Mouse (Mus musculus) lung, embryonic 14.5 days (tissue): Measurements from ENCODE around the gene Ier2. TPM values are rescaled to one million over a fixed set of nuclear protein-coding genes. Genes with fewer than 3 reads are reported as not detected.

Source experiments
- ATAC-seq: fragments of 200-750 bp; cut with Nextera tagmentation; 2 replicates; pipeline ENCODE4 v1.8.0; 2017; ENCODE audit warnings: mild to moderate bottlenecking, moderate TSS enrichment, moderate library complexity; ENCODE audit not compliant: insufficient read depth
- DNase-seq: peaks from one replicate; pipeline ENCODE4 v3.0.0-alpha.2; 2015
- H3K27ac ChIP-seq: fragments of 300-500 bp; sonication (generic); 2 replicates; pipeline ENCODE4 v1.5.1; 2014; ENCODE audit warnings: low read depth, mild to moderate bottlenecking, moderate library complexity
- H3K27me3 ChIP-seq: fragments of 300-500 bp; sonication (generic); 2 replicates; pipeline ENCODE4 v1.6.1; 2014; ENCODE audit warnings: low read length, control low read depth; ENCODE audit not compliant: insufficient read depth
- H3K36me3 ChIP-seq: fragments of 300-500 bp; sonication (generic); 2 replicates; pipeline ENCODE4 v1.6.1; 2014; ENCODE audit warnings: control low read depth; ENCODE audit not compliant: insufficient read depth
- H3K4me1 ChIP-seq: fragments of 300-500 bp; sonication (generic); 2 replicates; pipeline ENCODE4 v1.6.1; 2014; ENCODE audit warnings: antibody characterized with exemption, control low read depth; ENCODE audit not compliant: insufficient read depth
- H3K4me2 ChIP-seq: fragments of 300-500 bp; sonication (generic); 2 replicates; pipeline ENCODE4 v1.6.1; 2014; ENCODE audit warnings: mild to moderate bottlenecking
- H3K4me3 ChIP-seq: fragments of 300-500 bp; sonication (generic); 2 replicates; pipeline ENCODE4 v1.5.1; 2014; ENCODE audit warnings: low read depth, low read length
- H3K9ac ChIP-seq: fragments of 300-500 bp; sonication (generic); 2 replicates; pipeline ENCODE4 v1.6.1; 2014
- H3K9me3 ChIP-seq: fragments of 300-500 bp; sonication (generic); 2 replicates; pipeline ENCODE4 v1.6.1; 2016; ENCODE audit warnings: low read depth, low read length, control low read depth
- CTCF ChIP-seq: IDR thresholded peaks from 2 replicates; pipeline ENCODE4 v1.5.1; 2016; ENCODE audit warnings: antibody characterized with exemption, low read depth
- WGBS: fragments of 180-500 bp; shearing (Covaris S2); extraction: QIAGEN DNeasy Blood & Tissue Kit; methylation state at CpG from one replicate; pipeline ENCODE4 v1.1.7; 2014; 5-methylcytosine and 5-hydroxymethylcytosine counted together
- polyA plus RNA-seq: library from polyadenylated mRNA; unstranded; fragments of >200 nt; fragmentation: Nextera tagmentation; extraction: Ambion mirVana; gene quantifications from 2 replicates; pipeline ENCODE4 v1.2.1, GENCODE M21; 2014

The Ier2 gene
- polyA plus RNA-seq, 1 experiment from 2014 or later = 83.8 TPM

DNA sequence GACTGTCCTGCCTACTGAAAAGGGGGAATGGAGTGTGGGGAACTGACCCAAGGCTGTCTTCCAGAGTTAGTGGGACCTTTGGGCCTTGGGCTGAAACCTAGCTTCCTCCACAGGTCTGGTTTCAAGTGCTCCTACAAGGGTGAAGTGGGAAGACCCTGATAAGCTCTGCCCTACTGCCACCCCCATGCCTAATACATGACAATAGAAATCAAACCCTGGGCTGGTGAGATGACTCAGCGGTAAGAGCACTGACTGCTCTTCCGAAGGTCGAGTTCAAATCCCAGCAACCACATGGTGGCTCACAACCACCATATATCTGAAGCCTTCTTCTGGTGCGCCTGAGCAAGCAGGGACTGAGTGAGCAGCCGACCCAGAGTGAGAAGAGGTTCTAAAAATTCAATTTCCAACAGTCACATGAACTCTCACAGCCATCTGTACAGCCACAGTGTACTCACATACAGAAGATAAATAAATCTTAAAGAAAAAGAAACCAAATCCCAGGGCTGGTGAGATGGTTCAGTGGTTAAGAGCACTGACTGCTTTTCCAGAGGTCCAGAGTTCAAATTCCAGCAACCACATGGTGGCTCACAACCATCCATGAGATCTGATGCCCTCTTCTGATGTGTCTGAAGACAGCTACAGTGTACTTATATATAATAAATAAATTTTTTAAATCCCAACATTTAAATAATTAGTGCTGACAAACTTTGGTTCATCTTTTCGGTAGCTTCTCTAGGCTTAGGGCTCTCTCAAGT lies 6.3 kb upstream of the Ier2 start:
- DNase-seq (no peak), ATAC-seq (no peak)
- TF ChIP-seq CTCF = no peak
- H3K4me3 ChIP-seq = no peak overlapping the region
- H3K9ac ChIP-seq = no peak overlapping the region
- H3K36me3 ChIP-seq = peaks cover 49% of the 10 kb centered on the region
- H3K9me3 ChIP-seq = no peaks in the 10 kb centered on the region
- H3K4me2 ChIP-seq = no peak overlapping the region
- no peak overlapping the region for H3K27ac ChIP-seq
- 76% methylated on average over 6 of the region's 6 CpGs for WGBS
- 0 out of 2 replicates have a peak, but pooled peaks cover 3% of the 10 kb centered on the region for H3K4me1 ChIP-seq
- H3K27me3 ChIP-seq = no peaks in the 10 kb centered on the region

DNA sequence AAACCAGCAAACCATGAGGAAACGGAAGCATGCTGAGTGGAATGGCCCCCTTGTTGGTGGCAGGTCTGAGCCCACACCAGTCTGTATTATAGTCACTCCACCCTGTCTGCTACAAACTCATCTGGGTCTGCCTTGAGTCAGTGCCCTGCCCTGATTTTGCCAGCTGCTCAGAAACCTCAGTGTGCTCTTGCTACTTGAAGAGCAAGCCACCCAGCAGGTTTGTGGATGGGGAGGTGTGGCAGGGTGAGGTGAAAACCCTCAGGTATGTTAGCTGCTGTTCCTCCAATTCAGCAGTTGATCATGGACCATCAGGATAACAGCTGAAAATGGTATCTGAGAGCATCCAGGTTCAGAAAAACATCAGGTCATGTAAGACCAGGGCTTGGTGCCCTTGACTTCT lies 5.4 kb upstream of the Ier2 start:
- H3K36me3 ChIP-seq = peaks cover 41% of the 10 kb centered on the region
- no peak overlapping the region for H3K4me2 ChIP-seq
- 58% methylated on average over 1 of the region's 1 CpGs for WGBS
- H3K4me3 ChIP-seq = no peak overlapping the region
- no peak for ATAC-seq
- no peak for TF ChIP-seq CTCF
- DNase-seq = no peak
- H3K4me1 ChIP-seq = peaks cover 7% of the 10 kb centered on the region
- no peak overlapping the region for H3K27ac ChIP-seq
- no peaks in the 10 kb centered on the region for H3K27me3 ChIP-seq
- no peaks in the 10 kb centered on the region for H3K9me3 ChIP-seq
- no peak overlapping the region for H3K9ac ChIP-seq

- Histone ChIP-seq H3K9ac (peak overlapping the region; percentile 72), H3K27ac (peak overlapping the region; percentile 87), H3K4me2 (peak overlapping the region; percentile 89), H3K27me3 (no peaks in the 10 kb centered on the region), H3K4me3 (peak overlapping the region; percentile 86), H3K36me3 (peaks cover 17% of the 10 kb centered on the region), H3K9me3 (no peaks in the 10 kb centered on the region), H3K4me1 (peaks cover 10% of the 10 kb centered on the region)
- TF ChIP-seq CTCF = no peak
- ATAC-seq (0 out of 2 replicates have a peak, but pooled peaks have one; percentile 2), DNase-seq (peak; percentile 68)
- 1% methylated on average over 14 of the region's 14 CpGs for WGBS
Observed at GRCm38 (mm10) chr8:84665385-84665893, 2.8 kb upstream of the Ier2 start.

DNA sequence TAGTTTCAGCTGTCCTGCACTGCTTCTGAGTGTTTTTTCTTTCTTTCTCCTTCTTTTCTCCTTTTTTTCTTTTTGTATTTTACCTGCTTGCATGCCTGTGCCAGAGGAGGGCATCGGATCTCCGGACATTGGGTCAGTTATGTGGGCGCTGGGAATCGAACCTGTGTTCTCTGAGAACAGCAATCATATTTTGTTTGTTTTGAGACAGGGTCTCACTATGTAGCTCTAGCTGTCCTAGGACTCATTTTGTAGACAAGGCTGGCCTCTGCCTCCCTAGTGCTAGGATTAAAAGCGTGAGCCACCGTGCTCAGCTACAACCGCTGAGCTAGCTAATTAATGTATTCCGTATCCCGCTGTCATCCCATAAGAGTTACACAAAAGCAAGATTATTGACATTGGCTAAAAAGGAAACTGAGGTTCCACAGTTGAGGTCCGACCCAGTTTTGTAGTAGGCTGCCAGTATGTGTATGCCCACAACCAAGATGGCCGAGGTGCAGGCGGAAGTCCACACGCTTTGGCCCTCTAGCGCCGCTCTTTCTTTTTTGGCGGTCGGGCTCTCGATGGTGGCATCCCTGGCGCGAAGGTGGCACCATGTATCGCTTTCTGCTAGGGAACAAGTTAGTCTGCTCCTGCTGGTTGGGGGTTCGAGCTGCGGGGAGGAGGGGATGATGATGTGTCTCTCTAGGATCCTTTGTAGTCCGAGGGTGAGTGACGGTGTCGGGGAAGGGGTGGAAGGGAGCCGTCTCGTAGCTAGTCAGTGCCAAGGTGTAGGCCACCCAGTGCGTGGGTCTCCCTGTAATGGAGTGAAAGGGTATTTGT lies 2.1 kb upstream of the Ier2 start:
- H3K27ac ChIP-seq = peak overlapping the region; percentile 87
- H3K9ac ChIP-seq = peak overlapping the region; percentile 72
- H3K9me3 ChIP-seq = no peaks in the 10 kb centered on the region
- under 1% methylated on average over 29 of the region's 29 CpGs for WGBS
- H3K4me3 ChIP-seq = peak overlapping the region; percentile 86
- TF ChIP-seq CTCF = peak; percentile 61
- peaks cover 14% of the 10 kb centered on the region for H3K4me1 ChIP-seq
- ATAC-seq (peak; percentile 12; the same call in 1 of the 2 replicates), DNase-seq (peak; percentile 88)
- peak overlapping the region; percentile 89 for H3K4me2 ChIP-seq
- peaks cover 11% of the 10 kb centered on the region for H3K36me3 ChIP-seq
- no peaks in the 10 kb centered on the region for H3K27me3 ChIP-seq

DNA sequence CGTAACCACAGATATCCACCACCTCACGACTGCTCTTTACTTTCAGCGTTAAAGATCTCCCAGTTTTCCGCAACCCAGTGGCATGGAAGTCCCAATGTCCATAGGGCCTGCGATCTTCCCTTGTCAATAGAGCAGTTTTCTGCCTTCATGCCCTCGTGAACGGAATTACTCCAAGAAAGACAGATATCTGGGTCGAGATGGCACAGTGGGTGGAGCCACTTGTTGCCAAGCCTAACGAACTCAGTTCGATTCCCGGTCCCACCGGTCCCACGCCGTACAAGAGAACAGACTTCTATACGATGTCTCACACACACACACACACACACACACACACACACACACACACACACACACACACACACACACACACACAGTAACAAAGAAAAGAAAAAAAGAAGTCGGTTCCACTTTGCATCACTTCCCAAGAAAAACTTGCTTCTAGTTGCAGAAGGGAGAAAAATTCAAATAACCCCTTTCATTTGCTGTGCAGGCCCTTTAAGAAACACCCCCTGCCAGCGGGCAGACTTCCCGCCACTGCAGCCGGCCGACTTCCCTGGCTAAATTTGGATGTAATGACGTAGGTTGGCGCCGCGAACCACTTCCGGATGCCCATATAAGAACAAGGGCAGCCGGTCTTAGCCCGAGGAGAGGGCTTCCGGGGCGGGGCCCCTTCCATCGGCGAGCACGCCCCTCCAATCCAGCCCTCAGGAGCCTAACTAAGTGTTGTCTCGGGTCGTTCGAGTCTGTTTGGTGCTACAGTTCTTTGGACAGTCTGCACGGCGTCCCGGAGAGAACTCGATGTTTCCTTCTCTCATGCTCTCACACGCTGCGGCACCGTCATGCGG lies 1.1 kb upstream of the Ier2 start:
- peak overlapping the region; percentile 89 for H3K4me2 ChIP-seq
- peak overlapping the region; percentile 97 for H3K27ac ChIP-seq
- H3K9me3 ChIP-seq = no peaks in the 10 kb centered on the region
- no peak for TF ChIP-seq CTCF
- no peaks in the 10 kb centered on the region for H3K27me3 ChIP-seq
- peaks cover 6% of the 10 kb centered on the region for H3K36me3 ChIP-seq
- DNase-seq (peak; percentile 100), ATAC-seq (peak; percentile 81)
- WGBS = 3% methylated on average over 43 of the region's 43 CpGs
- H3K4me1 ChIP-seq = peaks cover 19% of the 10 kb centered on the region
- H3K9ac ChIP-seq = peak overlapping the region; percentile 72
- peak overlapping the region; percentile 86 for H3K4me3 ChIP-seq

DNA sequence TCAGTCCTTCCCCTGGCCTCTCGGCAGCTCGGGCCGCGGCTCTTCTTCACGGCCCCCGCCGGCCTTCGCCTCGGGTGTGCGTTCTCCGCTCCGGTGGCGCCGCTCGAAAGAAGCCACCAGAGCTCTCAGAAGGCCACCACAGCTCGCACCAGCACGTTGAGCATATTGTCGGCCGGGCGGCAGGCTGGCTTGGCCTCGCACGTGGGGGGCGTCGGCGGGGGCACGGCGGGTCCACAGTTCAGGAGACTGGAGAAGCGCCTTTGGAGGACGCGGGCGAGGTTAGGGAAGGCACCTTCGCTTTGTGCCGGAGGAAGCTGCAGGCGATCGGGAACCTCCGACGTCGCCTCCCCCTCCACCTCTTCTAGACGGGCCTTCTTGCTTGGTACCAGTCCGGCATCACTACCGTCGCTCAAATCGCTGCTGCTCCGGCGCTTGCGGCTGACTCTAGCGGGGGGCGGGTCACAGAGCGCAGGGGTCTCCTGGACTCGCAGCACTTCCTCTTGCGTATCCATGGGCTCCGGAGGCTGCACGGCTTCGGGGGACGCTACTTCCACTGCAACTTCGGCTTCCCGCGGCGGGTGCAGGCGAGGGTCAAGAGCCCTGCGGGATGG lies 586 bp downstream of the Ier2 start:
- H3K36me3 ChIP-seq = no peaks in the 10 kb centered on the region
- WGBS = under 1% methylated on average over 61 of the region's 61 CpGs
- DNase-seq (peak; percentile 62), ATAC-seq (0 out of 2 replicates have a peak, but pooled peaks have one; percentile 4)
- H3K27ac ChIP-seq = peak overlapping the region; percentile 97
- peak overlapping the region; percentile 89 for H3K4me2 ChIP-seq
- no peaks in the 10 kb centered on the region for H3K27me3 ChIP-seq
- H3K4me3 ChIP-seq = peak overlapping the region; percentile 86
- peaks cover 20% of the 10 kb centered on the region for H3K4me1 ChIP-seq
- H3K9me3 ChIP-seq = no peaks in the 10 kb centered on the region
- H3K9ac ChIP-seq = peak overlapping the region; percentile 93
- no peak for TF ChIP-seq CTCF
